Mouse (Mus musculus) MEL (cell line): Measurements from ENCODE around the gene Btbd19. TPM values are rescaled to one million over a fixed set of nuclear protein-coding genes. Genes with fewer than 3 reads are reported as not detected.

ENCODE experiments used
- DNase-seq: peaks from one replicate; pipeline ENCODE4 v3.0.0; 2011; ENCODE audit warnings: low read depth, low spot score
- H3K27ac ChIP-seq: 2 replicates; pipeline ENCODE4 v1.5.1; 2012; ENCODE audit warnings: low read depth, mild to moderate bottlenecking, control low read depth, low read length, moderate library complexity; ENCODE audit not compliant: control insufficient read depth
- H3K27me3 ChIP-seq, 2 experiments: fragments of 150-350 bp in 1 of 2; sonication (generic) in 1 of 2; 2 replicates each; pipeline ENCODE4 v1.6.1; 2012; ENCODE audit warnings: low read length in 2 of 2, mild to moderate bottlenecking in 2 of 2, improper control_type of control experiment in 1 of 2, moderate library complexity in 1 of 2; ENCODE audit not compliant: insufficient read depth in 2 of 2, control insufficient read depth in 1 of 2
- H3K36me3 ChIP-seq, 2 experiments: 2 replicates each; pipeline ENCODE4 v1.6.1; 2012 to 2014; ENCODE audit warnings: low read length in 2 of 2, improper control_type of control experiment in 1 of 2, inconsistent platforms in 1 of 2, mild to moderate bottlenecking in 1 of 2; ENCODE audit not compliant: insufficient read depth in 2 of 2, control insufficient read depth in 1 of 2
- H3K4me1 ChIP-seq, 2 experiments: fragments of 150-350 bp in 1 of 2; sonication (generic) in 1 of 2; 2 replicates each; pipeline ENCODE4 v1.6.1; 2012; ENCODE audit warnings: low read length in 2 of 2, improper control_type of control experiment in 1 of 2, mild to moderate bottlenecking in 1 of 2; ENCODE audit not compliant: insufficient read depth in 2 of 2, control insufficient read depth in 1 of 2
- H3K4me3 ChIP-seq, 2 experiments: fragments of 150-350 bp in 1 of 2; sonication (generic) in 1 of 2; 2 replicates each; pipeline ENCODE4 v1.5.1; 2012; ENCODE audit warnings: low read depth in 2 of 2, low read length in 2 of 2, mild to moderate bottlenecking in 2 of 2, moderate library complexity in 2 of 2, control low read depth in 1 of 2, improper control_type of control experiment in 1 of 2; ENCODE audit not compliant: control insufficient read depth in 1 of 2, insufficient read depth in 1 of 2
- H3K79me2 ChIP-seq: 2 replicates; pipeline ENCODE4 v1.6.1; 2012; ENCODE audit warnings: mild to moderate bottlenecking, low read length, moderate library complexity; ENCODE audit not compliant: control insufficient read depth, poor library complexity, insufficient read depth
- H3K9ac ChIP-seq: 2 replicates; pipeline ENCODE4 v1.6.1; 2012; ENCODE audit warnings: low read depth, mild to moderate bottlenecking, control low read depth, low read length, moderate library complexity; ENCODE audit not compliant: control insufficient read depth, poor library complexity, severe bottlenecking
- H3K9me3 ChIP-seq: fragments of 150-350 bp; sonication (generic); replicated peaks from 2 replicates; pipeline ENCODE4 v1.6.1; 2012; ENCODE audit warnings: mild to moderate bottlenecking, low read length, improper control_type of control experiment, moderate library complexity; ENCODE audit not compliant: insufficient read depth
- ETS1 ChIP-seq: IDR thresholded peaks from 2 replicates; pipeline ENCODE4 v1.6.1; 2012; ENCODE audit warnings: low read depth, mild to moderate bottlenecking, inconsistent platforms, low read length, improper control_type of control experiment, moderate library complexity
- GABPA ChIP-seq: IDR thresholded peaks from 2 replicates; pipeline ENCODE4 v1.6.1; 2012; ENCODE audit warnings: low read depth, mild to moderate bottlenecking, inconsistent platforms, low read length, improper control_type of control experiment, moderate library complexity
- GATA1 ChIP-seq: IDR thresholded peaks from 2 replicates; pipeline ENCODE4 v1.6.1; 2011; ENCODE audit warnings: low read depth, low read length, improper control_type of control experiment
- MAZ ChIP-seq: IDR thresholded peaks from 2 replicates; pipeline ENCODE4 v1.6.1; 2012; ENCODE audit warnings: low read depth, mild to moderate bottlenecking, inconsistent platforms, low read length, improper control_type of control experiment
- MEF2A ChIP-seq: IDR thresholded peaks from 2 replicates; pipeline ENCODE4 v1.6.1; 2014; ENCODE audit warnings: low read depth, mild to moderate bottlenecking, inconsistent platforms, low read length, improper control_type of control experiment; ENCODE audit not compliant: poor library complexity, insufficient replicate concordance, severe bottlenecking; ENCODE audit errors: extremely low read depth
- MYB ChIP-seq: IDR thresholded peaks from 2 replicates; pipeline ENCODE4 v1.6.1; 2011; ENCODE audit warnings: mild to moderate bottlenecking, low read depth, low read length, improper control_type of control experiment
- MYC ChIP-seq: IDR thresholded peaks from 2 replicates; pipeline ENCODE4 v1.6.1; 2011; ENCODE audit warnings: low read depth, mild to moderate bottlenecking, low read length, improper control_type of control experiment, moderate library complexity
- NELFE ChIP-seq: IDR thresholded peaks from 2 replicates; pipeline ENCODE4 v1.6.1; 2011; ENCODE audit warnings: low read depth, low read length, improper control_type of control experiment
- SMC3 ChIP-seq: IDR thresholded peaks from 2 replicates; pipeline ENCODE4 v1.6.1; 2011; ENCODE audit warnings: low read depth, low read length, improper control_type of control experiment
- TAL1 ChIP-seq: IDR thresholded peaks from 2 replicates; pipeline ENCODE4 v1.6.1; 2012; ENCODE audit warnings: mild to moderate bottlenecking, inconsistent platforms, low read length, moderate library complexity, mixed read lengths
- USF2 ChIP-seq, 2 experiments: IDR thresholded peaks; 2 replicates each; pipeline ENCODE4 v1.6.1; 2011 to 2012; ENCODE audit warnings: improper control_type of control experiment in 2 of 2, low read length in 2 of 2, borderline replicate concordance in 1 of 2, inconsistent platforms in 1 of 2, low read depth in 1 of 2, mild to moderate bottlenecking in 1 of 2; ENCODE audit not compliant: insufficient read depth in 1 of 2
- ZMIZ1 ChIP-seq: IDR thresholded peaks from 2 replicates; pipeline ENCODE4 v1.6.1; 2012; ENCODE audit warnings: low read depth, mild to moderate bottlenecking, inconsistent platforms, low read length, improper control_type of control experiment, moderate library complexity
- polyA plus RNA-seq, 2 experiments: library from polyadenylated mRNA; stranded (reverse) in 1 of 2; unstranded in 1 of 2; fragments of >175 nt in 1 of 2; fragments of >200 nt in 1 of 2; gene quantifications; 2 replicates each; pipeline versions ENCODE4 v1.2.1 to v1.2.4; 2012; ENCODE audit warnings: low replicate concordance in 2 of 2, low read depth in 1 of 2; ENCODE audit not compliant: insufficient read length in 2 of 2, insufficient read depth in 1 of 2, missing spikeins in 1 of 2
- total RNA-seq: library from RNA; depleted of rRNA; stranded (reverse); fragments of 300-350 nt; gene quantifications from 2 replicates; pipeline ENCODE4 v1.2.3, GENCODE M21; 2012

The Btbd19 gene
- total and polyA plus RNA-seq, 3 experiments = 13.6 to 22.6 TPM; not detected in 1

DNA sequence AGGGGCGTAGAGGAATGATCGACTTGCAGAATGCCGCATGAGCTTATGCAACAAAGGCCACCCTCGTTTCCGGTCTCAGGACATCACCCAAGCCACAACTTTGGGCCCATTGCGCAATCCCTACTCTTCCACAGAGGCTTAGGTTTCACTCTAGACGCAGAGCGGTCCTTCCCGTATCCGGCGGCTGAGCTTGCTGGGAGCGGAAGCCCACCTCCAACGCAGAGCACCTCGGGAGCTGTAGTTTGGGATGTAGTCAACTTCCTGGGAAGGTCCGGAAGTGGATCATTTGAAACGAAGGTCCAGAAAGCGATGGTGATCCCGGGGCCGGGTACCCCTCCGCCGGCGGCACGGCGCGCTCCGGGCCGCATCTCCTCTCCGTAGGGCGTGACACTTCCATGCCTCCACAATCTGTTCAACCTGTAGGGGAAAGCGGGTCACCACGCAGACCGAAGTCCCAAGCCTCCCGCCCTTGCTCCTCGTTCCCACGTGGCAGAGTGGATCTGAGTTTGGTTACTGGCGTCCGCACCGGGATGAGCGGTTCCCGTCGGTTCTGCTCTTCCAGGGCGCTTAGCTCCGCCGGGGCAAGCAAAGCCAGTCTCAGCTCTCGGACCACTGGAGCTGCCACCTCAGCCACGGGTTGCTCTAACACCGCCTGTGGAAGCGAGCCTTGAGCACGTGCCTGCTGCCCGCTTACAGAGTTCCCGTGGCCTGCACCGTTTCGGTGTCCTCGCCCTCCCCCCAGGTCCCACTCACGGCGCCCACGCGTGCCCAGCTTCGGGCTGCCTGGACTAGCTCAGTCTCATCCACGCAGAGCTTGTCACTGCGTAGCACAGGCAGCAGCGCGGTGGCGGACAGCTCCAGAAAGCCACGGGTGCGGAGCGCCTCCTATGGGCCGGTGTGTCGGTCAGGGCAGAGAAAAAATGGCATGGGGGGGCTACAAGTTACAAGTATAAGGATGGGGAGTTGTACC, 4.8 kb downstream of the Btbd19 start (continued):
- TF ChIP-seq TAL1 = no peak
- TF ChIP-seq, all 39 proteins: peak for 21

GRCm38 (mm10) chr4:117120052-117120444, 5.5 kb downstream of the Btbd19 start:
- Histone ChIP-seq H3K79me2 (peaks cover 13% of the 10 kb centered on the region), H3K36me3 (peaks cover 0 to 16% of the 10 kb centered on the region in 2 experiments; a peak in 2 of 4 replicates), H3K27me3 (no peaks in the 10 kb centered on the region), H3K27ac (peak overlapping the region; percentile 81), H3K9ac (peak overlapping the region; percentile 72)
- TF ChIP-seq MEF2A (no peak), GATA1 (peak; percentile 31; the same call in 1 of the 2 replicates)
- TF ChIP-seq, all 39 proteins: peak for 1
- Histone ChIP-seq H3K4me1 (peaks cover 0 to 17% of the 10 kb centered on the region in 2 experiments; a peak in 2 of 4 replicates), H3K9me3 (no peaks in the 10 kb centered on the region), H3K4me3 (peak overlapping the region; percentile 67 to 82)
- no peak for DNase-seq

DNA sequence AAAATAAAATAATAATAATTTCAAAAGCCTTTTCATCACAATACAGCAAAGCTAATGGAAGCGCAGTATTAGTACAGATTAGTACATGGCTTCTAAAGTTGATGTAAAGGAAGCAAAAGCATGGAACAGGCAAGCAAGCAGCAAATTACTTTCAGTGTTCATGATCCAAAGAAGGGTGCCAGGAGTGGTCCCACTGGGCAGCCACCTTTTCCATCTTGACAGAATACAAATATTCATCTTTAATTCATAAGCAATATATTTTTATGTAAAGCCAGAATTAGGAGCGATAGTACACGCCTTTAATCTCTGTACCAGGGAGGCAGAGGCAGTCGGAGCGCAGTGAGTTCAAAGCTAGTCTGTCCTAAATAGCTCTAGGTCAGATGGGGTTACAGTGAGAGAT, 5.9 kb downstream of the Btbd19 start:
- TF ChIP-seq SMC3 (no peak), MYC (no peak), ZMIZ1 (no peak), NELFE (no peak), GABPA (no peak), GATA1 (no peak), TAL1 (no peak), MAZ (no peak), ETS1 (no peak), USF2 (IDR thresholded peaks at IDR 0.05; ENCODE audit: borderline replicate concordance in 1 of 2, insufficient read depth in 1 of 2, low read depth in 1 of 2, low read length in 2 of 2) (no peak), MYB (no peak)
- Histone ChIP-seq H3K4me1 (peaks cover 0 to 15% of the 10 kb centered on the region in 2 experiments; a peak in 2 of 4 replicates), H3K9me3 (no peaks in the 10 kb centered on the region), H3K27me3 (no peaks in the 10 kb centered on the region), H3K4me3 (peak overlapping the region; percentile 67 to 82), H3K9ac (peak overlapping the region; percentile 72), H3K36me3 (peaks cover 0 to 16% of the 10 kb centered on the region in 2 experiments; a peak in 2 of 4 replicates), H3K27ac (peak overlapping the region; percentile 81), H3K79me2 (peaks cover 13% of the 10 kb centered on the region)
- no peak for DNase-seq
